ENCODE assay signal across 8 mouse cellular contexts in genomic region chr10:121625407-121626185, GRCm38 (mm10). TPM values are rescaled to one million over a fixed set of nuclear protein-coding genes. Genes with fewer than 3 reads are reported as not detected.
A peak's percentile ranks its signal among the peaks of the same experiment; 100 is the strongest.
DNase-seq lines count a peak whose midpoint lies in the region; ATAC-seq and TF ChIP-seq lines count a peak whose summit lies in the region.

No protein-coding gene starts in this region.

- TF ChIP-seq EP300 in liver, embryonic 14.5 days (IDR thresholded peaks at IDR 0.05; ENCODE audit: low read depth) = no peak; the same call in 1 of the 2 replicates

- peak overlapping the region; percentile 78 for H3K4me2 ChIP-seq in forebrain, embryonic 13.5 days
- H3K4me2 ChIP-seq in liver, embryonic 14.5 days (ENCODE audit: low read depth) = peak overlapping the region; percentile 80
- H3K4me2 ChIP-seq in stomach, embryonic 14.5 days (replicated peaks; ENCODE audit: low read depth, low read length) = peak overlapping the region; percentile 54

- H3K27me3 ChIP-seq in kidney, adult 2 months (replicated peaks; ENCODE audit: control insufficient read depth, insufficient read depth, low read length) = no peaks in the 10 kb centered on the region
- H3K27me3 ChIP-seq in forebrain, embryonic 13.5 days = no peaks in the 10 kb centered on the region
- H3K27me3 ChIP-seq in liver, embryonic 14.5 days (ENCODE audit: control insufficient read depth, insufficient read depth, low read length) = no peaks in the 10 kb centered on the region
- no peaks in the 10 kb centered on the region for H3K27me3 ChIP-seq in stomach, embryonic 14.5 days (ENCODE audit: control insufficient read depth, insufficient read depth, low read length)

- H3K4me3 ChIP-seq in kidney, adult 2 months (ENCODE audit: insufficient read depth, low read depth, low read length) = peak overlapping the region; percentile 98
- peak overlapping the region; percentile 81 for H3K4me3 ChIP-seq in forebrain, embryonic 13.5 days
- H3K4me3 ChIP-seq in liver, embryonic 14.5 days (ENCODE audit: insufficient read depth in 1 of 2, low read depth in 2 of 2, low read length in 2 of 2) = peak overlapping the region; percentile 68 to 75
- peak overlapping the region; percentile 82 for H3K4me3 ChIP-seq in stomach, embryonic 14.5 days (ENCODE audit: low read depth, low read length)

- H3K9me3 ChIP-seq in forebrain, embryonic 13.5 days (replicated peaks) = no peaks in the 10 kb centered on the region
- H3K9me3 ChIP-seq in liver, embryonic 14.5 days (ENCODE audit: control insufficient read depth, low read length) = no peaks in the 10 kb centered on the region
- no peaks in the 10 kb centered on the region for H3K9me3 ChIP-seq in stomach, embryonic 14.5 days (ENCODE audit: control insufficient read depth, low read depth, low read length)

- WGBS in kidney, adult 2 months = under 1% methylated on average over 41 of the region's 41 CpGs
- WGBS in forebrain, embryonic 13.5 days = under 1% methylated on average over 41 of the region's 41 CpGs
- WGBS in liver, embryonic 14.5 days (ENCODE audit: insufficient replicate concordance) = under 1% methylated on average over 41 of the region's 41 CpGs
- under 1% methylated on average over 41 of the region's 41 CpGs for WGBS in stomach, embryonic 14.5 days

- peaks cover 6% of the 10 kb centered on the region; the same call in 1 of the 2 replicates for H3K4me1 ChIP-seq in kidney, adult 2 months (ENCODE audit: control insufficient read depth, insufficient read depth, low read length)
- peaks cover 18% of the 10 kb centered on the region for H3K4me1 ChIP-seq in forebrain, embryonic 13.5 days
- peaks cover 16 to 23% of the 10 kb centered on the region in 2 experiments for H3K4me1 ChIP-seq in liver, embryonic 14.5 days (replicated peaks; ENCODE audit: control insufficient read depth in 2 of 2, insufficient read depth in 2 of 2, low read length in 1 of 2)
- peaks cover 8% of the 10 kb centered on the region for H3K4me1 ChIP-seq in stomach, embryonic 14.5 days (ENCODE audit: control insufficient read depth, insufficient read depth, low read length)

- TF ChIP-seq POLR2A in kidney, adult 2 months (IDR thresholded peaks at IDR 0.05; ENCODE audit: low read depth, low read length) = no peak

- ATAC-seq in forebrain, embryonic 13.5 days = no peak
- ATAC-seq in liver, embryonic 14.5 days (ENCODE audit: insufficient read depth) = peak; percentile 58; the same call in 1 of the 2 replicates
- ATAC-seq in stomach, embryonic 14.5 days (ENCODE audit: insufficient number of reproducible peaks, insufficient read depth, low FRiP score, low read depth) = no peak; the same call in 1 of the 2 replicates

- TF ChIP-seq CTCF in kidney, adult 2 months (conservative IDR thresholded peaks at IDR 0.05; ENCODE audit: insufficient read depth, insufficient read length, low read depth, low read length) = no peak
- TF ChIP-seq CTCF in liver, embryonic 14.5 days (IDR thresholded peaks at IDR 0.05; ENCODE audit: low read depth) = no peak

- H3K27ac ChIP-seq in kidney, adult 2 months (ENCODE audit: insufficient read depth, low read depth, low read length) = peak overlapping the region; percentile 87
- peak overlapping the region; percentile 91 for H3K27ac ChIP-seq in forebrain, embryonic 13.5 days
- H3K27ac ChIP-seq in liver, embryonic 14.5 days = peak overlapping the region; percentile 46
- H3K27ac ChIP-seq in stomach, embryonic 14.5 days (ENCODE audit: low read length) = peak overlapping the region; percentile 96

- H3K9ac ChIP-seq in forebrain, embryonic 13.5 days = peak overlapping the region; percentile 88
- H3K9ac ChIP-seq in liver, embryonic 14.5 days (replicated peaks) = peak overlapping the region; percentile 80
- H3K9ac ChIP-seq in stomach, embryonic 14.5 days (replicated peaks; ENCODE audit: low read depth, low read length) = peak overlapping the region; percentile 90

- DNase-seq in kidney, adult 2 months = no peak
- no peak for DNase-seq in kidney, adult 8-10 months
- DNase-seq in MN1 (ENCODE audit: low spot score) = peak; percentile 91
- peak in 2 of 3 experiments; percentile 24 to 44 for DNase-seq in liver, embryonic 14.5 days (ENCODE audit: low read depth in 3 of 3, low spot score in 3 of 3)
- DNase-seq in layer of hippocampus, adult 18-20 months (ENCODE audit: low spot score in 2 of 2) = no peak
- no peak for DNase-seq in urinary bladder, postnatal 36 days (ENCODE audit: low spot score in 2 of 2)

- H3K36me3 ChIP-seq in kidney, adult 2 months (ENCODE audit: control insufficient read depth, insufficient read depth, low read length) = no peaks in the 10 kb centered on the region; the same call in 1 of the 2 replicates
- peaks cover 15% of the 10 kb centered on the region for H3K36me3 ChIP-seq in forebrain, embryonic 13.5 days (ENCODE audit: poor library complexity, severe bottlenecking)
- H3K36me3 ChIP-seq in liver, embryonic 14.5 days (replicated peaks; ENCODE audit: control insufficient read depth, insufficient read depth, low read depth) = peaks cover 21% of the 10 kb centered on the region
- H3K36me3 ChIP-seq in stomach, embryonic 14.5 days (ENCODE audit: control insufficient read depth, insufficient read depth, low read length) = peaks cover 18% of the 10 kb centered on the region

RNA-seq across cellular contexts. Expression of gene Xpot, which starts 0.5 kb away (rescaled TPM):
- polyA plus RNA-seq in kidney, adult 2 months (2012; rRNA removed) = 78.0 and 108 TPM in 2 replicates
- polyA plus RNA-seq in forebrain, embryonic 13.5 days (2015; fragmentation: Nextera tagmentation; extraction: Ambion mirVana) = 37.9 and 38.3 TPM in 2 replicates
- polyA plus RNA-seq in liver, embryonic 14.5 days (2012; rRNA removed) = 40.3 and 47.4 TPM in 2 replicates
- polyA plus RNA-seq in liver, embryonic 14.5 days (2014; fragmentation: Nextera tagmentation; extraction: Ambion mirVana) = 26.2 and 31.4 TPM in 2 replicates
- polyA plus RNA-seq in stomach, embryonic 14.5 days (2014; fragmentation: Nextera tagmentation; extraction: Ambion mirVana) = 59.9 and 60.2 TPM in 2 replicates
- total RNA-seq in layer of hippocampus, adult 18-20 months (2021) = 10 to 100 TPM; 71.1 to 72.8 TPM

RNA-seq across cellular contexts. Expression of gene D930020B18Rik, which starts 15.8 kb away (rescaled TPM):
- 0.02 TPM in 1 of 2 replicates, not detected in the other for polyA plus RNA-seq in kidney, adult 2 months (2012; rRNA removed)
- polyA plus RNA-seq in forebrain, embryonic 13.5 days (2015; fragmentation: Nextera tagmentation; extraction: Ambion mirVana) = 0.11 TPM in 1 of 2 replicates, not detected in the other
- polyA plus RNA-seq in liver, embryonic 14.5 days (2012; rRNA removed) = not detected in 2 replicates
- polyA plus RNA-seq in liver, embryonic 14.5 days (2014; fragmentation: Nextera tagmentation; extraction: Ambion mirVana) = 0.04 TPM in 1 of 2 replicates, not detected in the other
- 2.2 and 2.3 TPM in 2 replicates for polyA plus RNA-seq in stomach, embryonic 14.5 days (2014; fragmentation: Nextera tagmentation; extraction: Ambion mirVana)
- under 1 TPM; 0.23 to 0.84 TPM for total RNA-seq in layer of hippocampus, adult 18-20 months (2021)

RNA-seq across cellular contexts. Expression of gene Tbk1, which starts 39.0 kb away (rescaled TPM):
- 7.6 and 14.8 TPM in 2 replicates for polyA plus RNA-seq in kidney, adult 2 months (2012; rRNA removed)
- polyA plus RNA-seq in forebrain, embryonic 13.5 days (2015; fragmentation: Nextera tagmentation; extraction: Ambion mirVana) = 31.7 and 37.1 TPM in 2 replicates
- 6.6 and 13.6 TPM in 2 replicates for polyA plus RNA-seq in liver, embryonic 14.5 days (2012; rRNA removed)
- polyA plus RNA-seq in liver, embryonic 14.5 days (2014; fragmentation: Nextera tagmentation; extraction: Ambion mirVana) = 17.1 and 18.0 TPM in 2 replicates
- 38.6 and 45.7 TPM in 2 replicates for polyA plus RNA-seq in stomach, embryonic 14.5 days (2014; fragmentation: Nextera tagmentation; extraction: Ambion mirVana)
- total RNA-seq in layer of hippocampus, adult 18-20 months (2021) = 10 to 100 TPM; 52.9 to 56.9 TPM

Comparison
In these comparisons a context has a peak if more than half of its experiments do, and no peak if none do; other contexts are left out.
1. DNase-seq: peak in MN1 (single experiment) and liver, embryonic 14.5 days (2 of 3); none in kidney, adult 2 months (single experiment), kidney, adult 8-10 months (0 of 2), layer of hippocampus, adult 18-20 months (0 of 2) and urinary bladder, postnatal 36 days (0 of 2).
2. H3K27ac ChIP-seq: peak in every context shown above with its lines; median percentile 96 in stomach, embryonic 14.5 days; 91 in forebrain, embryonic 13.5 days; 87 in kidney, adult 2 months; 46 in liver, embryonic 14.5 days.
3. Peak in every context shown above with its lines, with median percentiles within 50 percentile points of each other: H3K4me3 ChIP-seq, H3K4me2 ChIP-seq and H3K9ac ChIP-seq.